Mouse (Mus musculus) kidney, adult 11 months (tissue): ENCODE measurements around the gene Wdr13.

ENCODE experiments used
- DNase-seq: peaks from one replicate; pipeline ENCODE4 v3.0.0; 2022

Wdr13 gene

GRCm38 (mm10) chrX:8132017-8132976 is at the start of gene Wdr13:
TSS of gene Wdr13 (minus strand) at chrX:8132892.
- peak; percentile 94 for DNase-seq

GRCm38 (mm10) chrX:8179646-8180045 is 47.0 kb upstream of the Wdr13 start:
- DNase-seq: no peak

GRCm38 (mm10) chrX:8178871-8179270 is 46.2 kb upstream of the Wdr13 start:
- DNase-seq: no peak

DNA sequence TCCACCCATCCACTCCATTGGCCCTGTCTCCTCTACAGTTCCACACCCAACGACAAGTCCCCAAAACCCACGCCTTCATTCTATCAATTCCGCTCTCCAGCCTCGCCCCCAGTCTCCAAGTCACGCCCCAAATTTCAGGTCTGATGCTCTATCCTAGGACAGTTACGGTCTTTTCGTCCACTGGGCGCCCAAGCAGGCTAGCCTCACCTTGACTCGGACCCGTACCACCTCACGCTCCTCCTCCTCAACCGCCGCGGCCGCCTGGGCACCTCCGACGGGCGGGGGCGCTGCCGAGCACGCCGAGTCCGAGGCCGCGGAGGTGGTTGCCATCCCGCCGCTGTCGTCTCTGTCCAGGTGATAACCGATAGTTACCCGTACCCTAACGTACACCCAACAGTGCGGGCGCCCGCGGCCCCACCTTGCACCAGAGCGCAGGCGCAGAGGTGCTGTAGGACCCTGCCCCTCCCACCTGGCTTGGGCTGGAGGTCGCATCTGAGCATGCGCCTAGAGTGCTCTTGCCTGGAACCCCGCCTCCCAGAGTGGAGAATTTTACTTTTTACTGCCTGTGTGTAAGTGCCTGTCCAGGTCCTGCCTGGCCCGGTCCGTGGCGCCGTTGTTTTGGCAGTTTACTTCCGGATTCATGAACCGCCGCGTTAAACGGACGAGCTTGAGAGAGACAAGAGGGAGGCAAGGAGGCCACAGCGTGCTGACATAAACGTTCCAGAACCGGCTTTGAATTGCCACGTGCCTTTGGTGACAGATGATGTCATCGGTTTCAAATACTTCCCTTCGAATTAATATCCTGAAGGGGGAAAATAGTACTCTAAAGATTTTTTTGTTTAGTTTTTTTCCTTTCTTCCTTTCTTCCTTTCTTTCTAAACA is 43.1 kb upstream of the Wdr13 start, which contains the start of gene Tbc1d25:
Gene Tbc1d25, minus strand, starts transcription at position 678 of the 882 bp plus-strand sequence.
- DNase-seq: peak; percentile 93

DNA sequence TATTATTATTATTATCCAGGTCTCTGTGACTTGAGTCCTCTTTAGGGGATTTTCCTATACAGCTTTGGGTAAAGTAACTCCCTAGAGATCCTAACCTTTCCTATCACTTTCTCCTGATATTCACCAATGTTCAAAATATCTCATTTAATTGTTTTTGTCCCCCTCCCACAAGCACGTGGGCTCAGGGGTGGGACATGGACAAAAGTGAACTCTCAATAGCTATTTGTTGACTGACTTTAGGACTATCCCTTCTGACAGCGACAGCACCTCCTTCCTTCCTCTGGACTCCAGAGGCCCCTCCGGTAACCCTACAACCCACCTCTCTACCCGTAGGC is 42.4 kb upstream of the Wdr13 start:
- DNase-seq: no peak

DNA sequence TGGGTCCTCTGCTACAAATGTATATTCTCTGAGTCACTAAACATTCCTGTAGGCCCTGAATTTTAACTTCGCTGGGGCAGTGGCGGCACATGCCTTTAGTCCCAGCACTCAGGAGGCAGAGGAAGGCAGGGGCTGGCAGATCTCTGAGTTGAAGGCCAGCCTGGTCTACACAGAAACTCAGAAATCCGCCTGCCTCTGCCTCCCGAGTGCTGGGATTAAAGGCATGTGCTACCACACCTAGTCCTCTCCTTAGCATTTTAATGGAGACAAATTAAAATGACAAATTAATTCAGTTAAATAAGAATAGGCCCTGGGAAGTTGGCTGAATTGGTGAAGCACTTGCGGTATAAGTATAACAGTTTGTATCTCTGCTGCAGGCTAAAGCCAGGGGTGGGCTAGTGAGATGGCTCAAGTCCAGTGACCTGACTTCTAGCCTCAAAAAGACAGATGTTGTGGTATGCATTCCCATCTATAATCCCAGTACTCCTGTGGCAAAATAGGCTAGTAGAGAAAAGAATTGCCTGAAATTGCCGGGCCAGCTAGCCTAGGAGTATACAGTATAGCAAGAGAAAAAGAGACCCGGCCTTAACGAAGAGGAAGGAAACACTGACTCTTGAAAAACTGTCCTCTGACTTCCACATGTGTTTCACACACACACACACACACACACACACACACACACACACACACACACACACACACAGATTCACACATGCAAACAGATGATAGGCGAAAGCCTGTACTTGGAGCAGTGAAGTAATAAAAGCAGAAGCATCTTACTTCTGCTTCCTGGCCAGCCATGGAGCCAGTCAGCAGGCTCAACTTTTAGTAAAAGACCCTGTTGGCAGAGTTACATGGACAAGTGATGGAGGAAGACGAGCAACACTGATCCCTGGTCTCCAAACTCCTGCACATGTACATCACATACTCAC is 35.3 kb upstream of the Wdr13 start:
- DNase-seq: no peak

DNA sequence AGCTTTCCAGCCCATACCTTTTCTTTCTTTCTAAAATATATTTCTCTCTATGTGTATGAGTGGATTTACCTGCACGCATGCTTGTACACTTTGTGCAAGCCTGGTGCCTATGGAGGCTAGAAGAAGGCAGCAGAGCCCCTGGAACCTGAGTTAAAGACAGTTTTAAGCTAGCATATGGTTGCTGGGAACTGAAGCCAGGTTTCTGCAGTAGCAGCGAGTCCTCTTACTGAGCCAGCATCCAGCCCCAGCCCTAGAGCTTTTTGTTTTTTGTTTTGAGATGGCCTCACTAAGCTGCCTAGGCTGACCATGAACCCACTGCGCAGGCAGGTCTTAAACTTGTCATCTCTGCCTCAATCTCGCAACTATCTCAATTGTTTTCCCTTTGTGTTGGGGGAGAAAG is 31.8 kb upstream of the Wdr13 start:
- DNase-seq: no peak

DNA sequence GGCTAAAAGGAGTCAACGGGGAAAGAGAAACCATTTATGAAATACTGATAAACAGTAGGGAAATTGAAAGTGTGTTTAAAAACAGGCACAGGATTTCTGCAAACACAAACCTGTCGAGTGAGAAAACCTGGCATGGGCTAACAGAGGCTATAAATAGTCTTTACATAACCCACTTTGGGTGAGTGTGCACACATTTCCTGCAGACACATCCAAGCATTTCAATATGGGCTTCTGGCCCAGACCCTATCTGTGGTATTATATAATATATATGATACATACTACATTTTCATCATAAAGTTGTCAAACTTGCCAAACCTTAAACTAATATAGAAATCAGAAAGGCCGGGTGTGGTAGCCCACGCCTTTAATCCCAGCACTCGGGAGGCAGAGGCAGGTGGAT is 30.4 kb upstream of the Wdr13 start:
- no peak for DNase-seq

DNA sequence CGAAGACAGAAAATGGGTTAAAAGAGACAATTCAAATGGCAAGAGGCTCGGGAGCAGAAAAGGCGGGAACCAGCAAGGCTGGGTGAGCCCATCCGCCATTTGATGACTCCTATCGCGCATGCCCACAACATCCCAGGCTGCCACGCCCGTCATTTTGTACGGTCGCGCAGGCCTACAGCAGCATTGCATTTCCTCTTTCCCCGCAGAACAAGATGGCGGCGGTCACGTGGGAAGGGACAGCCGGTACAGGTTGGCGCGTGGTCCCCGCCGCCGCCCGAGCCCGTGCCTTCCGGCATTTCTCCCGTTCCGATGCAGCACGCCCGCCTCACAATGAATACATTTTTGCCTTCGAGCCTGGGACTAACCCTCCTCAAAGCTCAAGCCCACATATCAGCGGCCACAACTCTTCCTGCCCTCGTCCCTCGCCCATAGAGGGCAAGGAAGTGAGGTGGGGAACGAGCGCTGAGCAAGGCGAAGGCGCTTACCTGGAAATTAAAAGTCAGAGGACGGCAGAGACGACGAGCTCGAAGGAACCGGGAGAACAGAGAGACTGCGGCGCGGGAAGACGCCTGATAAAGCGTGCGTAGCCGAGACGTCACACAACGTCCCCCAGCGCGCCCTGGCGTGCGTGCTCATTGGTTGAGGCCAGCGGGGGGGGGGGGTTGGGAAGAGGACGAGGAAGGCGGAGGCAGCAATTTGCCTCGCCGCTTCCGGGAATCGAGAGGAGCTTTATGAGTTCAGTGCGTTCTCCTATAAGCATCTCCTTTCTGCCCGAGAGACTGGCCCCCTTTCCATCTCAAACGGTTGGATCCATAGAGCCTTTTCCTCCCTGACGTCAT is 12.7 kb upstream of the Wdr13 start, which contains the start of gene Rbm3:
Gene Rbm3, minus strand, starts transcription at position 728 of the 839 bp plus-strand sequence.
- DNase-seq: peak; percentile 84

DNA sequence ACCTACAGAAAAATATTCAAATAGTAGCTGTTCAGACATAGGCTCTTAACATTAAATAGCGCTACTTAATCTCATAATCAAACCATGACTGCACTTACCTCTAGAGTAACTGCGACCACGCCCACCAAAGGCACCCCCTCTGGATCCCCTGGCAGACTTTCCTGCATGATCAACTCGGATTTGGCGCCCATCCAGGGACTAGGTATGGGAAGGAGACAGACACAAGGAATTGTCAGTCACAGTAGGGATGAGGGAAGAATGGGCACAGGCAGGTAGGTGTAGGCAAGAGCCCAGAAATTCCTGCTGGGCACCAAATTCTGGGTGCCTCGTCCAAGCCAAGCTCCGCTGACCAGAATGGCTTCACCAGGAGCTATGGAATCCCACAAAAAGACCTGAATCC is 11.1 kb upstream of the Wdr13 start:
- DNase-seq: peak; percentile 19

DNA sequence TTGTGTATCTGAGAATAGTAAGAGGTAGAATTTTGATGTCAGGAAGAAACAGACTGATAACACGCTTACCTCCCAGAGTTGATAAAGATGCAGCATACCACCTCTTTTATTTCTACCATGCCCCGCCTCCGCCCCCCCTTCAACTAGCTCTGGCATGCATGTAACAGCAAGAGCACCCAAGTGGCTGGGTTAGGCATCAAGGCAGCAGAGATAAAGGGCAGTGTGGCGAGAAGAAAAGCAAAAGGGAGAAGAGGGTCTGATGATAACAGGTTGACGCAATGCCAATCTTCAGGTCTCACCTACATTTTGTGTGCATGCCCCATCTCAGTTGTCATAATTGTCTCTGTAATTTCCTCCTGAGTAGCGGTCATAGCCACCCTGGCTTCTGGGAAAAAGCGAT is 10.3 kb upstream of the Wdr13 start:
- DNase-seq: no peak

GRCm38 (mm10) chrX:8141058-8141457 is 8.4 kb upstream of the Wdr13 start:
- DNase-seq: no peak

GRCm38 (mm10) chrX:8140446-8140845 is 7.8 kb upstream of the Wdr13 start:
- DNase-seq: no peak

DNA sequence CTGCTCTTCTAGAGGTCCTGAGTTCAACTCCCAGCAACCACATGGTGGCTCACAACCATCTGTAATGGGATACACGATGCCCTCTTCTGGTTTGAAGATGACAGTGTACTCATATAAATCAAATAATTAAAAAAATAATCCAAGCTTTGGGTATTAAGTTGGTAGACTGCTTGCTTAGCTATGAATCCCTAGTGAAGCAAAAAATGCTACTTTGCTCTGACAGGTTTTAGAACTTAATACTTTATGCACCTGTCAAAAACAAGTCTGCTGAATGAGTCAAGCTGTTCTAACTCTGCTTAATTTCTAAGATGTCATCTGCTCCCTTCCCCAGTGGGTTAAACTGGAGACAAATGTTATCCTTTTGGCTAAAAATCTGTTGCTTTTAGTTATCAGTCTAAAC is 6.8 kb upstream of the Wdr13 start:
- no peak for DNase-seq

GRCm38 (mm10) chrX:8135886-8136285 is 3.2 kb upstream of the Wdr13 start:
- no peak for DNase-seq

GRCm38 (mm10) chrX:8131393-8131792 is 1.3 kb downstream of the Wdr13 start:
- peak; percentile 23 for DNase-seq

- DNase-seq: no peak
Measured at GRCm38 (mm10) chrX:8125235-8125634, 7.5 kb downstream of the Wdr13 start.

DNA sequence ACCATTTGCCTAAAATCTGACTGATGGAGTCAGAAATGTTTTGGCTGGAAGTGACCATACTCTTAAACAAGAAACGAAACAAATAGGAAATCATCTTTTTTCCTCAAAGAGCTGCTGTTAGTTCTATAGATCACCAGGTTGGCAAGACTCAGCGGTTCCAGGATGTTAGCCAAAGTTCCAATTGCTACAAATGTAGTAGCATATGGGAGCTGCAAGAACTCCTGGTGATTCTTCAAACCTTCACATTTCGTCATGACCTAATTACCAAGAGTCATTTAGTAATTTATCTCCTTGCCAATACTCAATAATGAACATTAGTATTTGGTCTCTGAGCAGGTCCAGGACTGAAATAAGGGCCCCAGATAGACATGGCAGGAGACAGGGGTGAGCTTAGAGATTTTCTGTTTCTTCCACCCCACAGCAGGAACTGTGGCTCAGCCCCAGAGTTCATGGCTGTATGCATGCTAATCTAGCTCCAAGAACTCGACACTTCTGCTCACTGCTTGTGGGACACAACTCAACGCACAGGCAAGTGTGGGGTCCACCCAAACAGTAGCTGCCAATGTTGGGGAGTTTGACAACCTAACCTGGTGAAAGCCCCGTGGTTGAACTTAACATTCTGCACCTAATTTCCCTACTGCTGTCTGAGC is 8.7 kb downstream of the Wdr13 start:
- DNase-seq: no peak

- DNase-seq: no peak
Measured at GRCm38 (mm10) chrX:8117264-8117663, 15.4 kb downstream of the Wdr13 start.

DNA sequence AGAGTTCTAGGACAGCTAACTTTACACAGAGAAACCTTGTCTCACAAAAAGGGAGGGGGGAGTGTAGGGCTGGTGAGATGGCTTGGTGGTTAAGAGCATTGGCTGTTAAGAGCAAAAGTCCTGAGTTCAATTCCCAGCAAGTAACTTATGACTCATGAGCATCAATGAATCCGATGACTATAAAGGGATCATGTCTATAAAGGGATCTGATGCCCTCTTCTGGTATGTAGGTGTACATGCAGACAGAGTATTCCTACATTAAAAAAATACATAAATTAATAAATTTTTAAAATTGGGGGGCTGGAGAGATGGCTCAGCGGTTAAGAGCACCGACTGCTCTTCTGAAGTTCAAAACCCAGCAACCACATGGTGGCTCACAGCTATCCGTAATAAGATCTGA is 17.4 kb downstream of the Wdr13 start:
- DNase-seq: no peak

DNA sequence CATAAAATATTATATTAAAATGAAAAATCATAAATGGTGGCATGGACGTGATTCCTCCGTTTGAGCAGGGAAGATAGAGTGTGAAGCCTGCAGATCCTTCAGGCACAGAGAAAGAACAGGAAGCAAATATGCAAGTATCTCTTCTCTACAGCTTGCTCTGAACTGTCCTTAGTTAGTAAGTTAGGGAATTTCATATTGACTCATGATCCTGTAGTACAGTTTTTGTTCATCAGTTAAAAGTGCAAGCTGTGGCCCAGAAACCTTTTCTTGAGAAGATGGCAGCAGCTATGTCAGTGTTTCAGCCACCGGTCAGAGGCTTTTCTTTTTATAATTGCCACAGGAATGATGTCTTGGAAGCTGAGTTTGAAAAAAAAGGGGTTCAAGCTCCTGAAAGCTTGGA is 27.7 kb downstream of the Wdr13 start:
- no peak for DNase-seq
